Mouse (Mus musculus): ENCODE results near the gene Kdm4c. TPM values are rescaled to one million over a fixed set of nuclear protein-coding genes. Genes with fewer than 3 reads are reported as not detected.

Kdm4c gene
- polyA plus RNA-seq, 1 experiment from 2014 or later = 14.3 TPM

DNA sequence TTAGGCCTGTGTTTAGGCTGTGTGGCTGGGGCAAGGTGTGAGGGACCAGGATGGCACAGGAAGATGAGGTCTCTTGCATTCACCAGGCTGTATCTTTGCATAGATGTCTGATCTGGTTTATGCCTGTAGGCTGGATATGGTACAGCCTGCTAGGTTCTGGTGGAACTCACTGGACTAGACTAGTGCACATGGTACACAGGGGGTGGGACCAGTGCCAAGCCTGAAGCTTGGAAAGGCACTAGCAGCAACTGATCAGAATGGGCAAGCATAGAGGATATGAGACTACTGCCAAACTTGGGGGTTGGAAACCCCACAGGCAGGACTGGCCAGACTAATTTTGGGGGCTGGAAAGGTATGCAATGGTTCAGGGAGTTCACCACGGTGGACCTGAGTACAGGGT, 35.2 kb downstream of the Kdm4c start:
- no peak overlapping the region for H3K9ac ChIP-seq (ENCODE audit: low read length)
- no peaks in the 10 kb centered on the region for H3K27me3 ChIP-seq (ENCODE audit: control insufficient read depth, insufficient read depth, low read length)
- WGBS = 86% methylated on average over 1 of the region's 1 CpGs
- no peak overlapping the region for H3K4me2 ChIP-seq (ENCODE audit: low read depth, low read length, severe bottlenecking)
- DNase-seq (ENCODE audit: low spot score) (no peak), ATAC-seq (replicated peaks; ENCODE audit: low FRiP score) (no peak)
- H3K9me3 ChIP-seq (ENCODE audit: control insufficient read depth, low read length) = no peaks in the 10 kb centered on the region
- no peaks in the 10 kb centered on the region for H3K4me1 ChIP-seq (replicated peaks; ENCODE audit: control insufficient read depth, insufficient read depth, low read length)
- H3K27ac ChIP-seq (ENCODE audit: low read depth, low read length) = no peak overlapping the region
- H3K36me3 ChIP-seq (ENCODE audit: control insufficient read depth, insufficient read depth, low read length) = no peaks in the 10 kb centered on the region
- H3K4me3 ChIP-seq (ENCODE audit: low read depth, low read length) = no peak overlapping the region

- Histone ChIP-seq H3K9me3 (ENCODE audit: control insufficient read depth, low read length) (no peaks in the 10 kb centered on the region), H3K27me3 (ENCODE audit: control insufficient read depth, insufficient read depth, low read length) (no peaks in the 10 kb centered on the region), H3K4me1 (replicated peaks; ENCODE audit: control insufficient read depth, insufficient read depth, low read length) (no peaks in the 10 kb centered on the region), H3K9ac (ENCODE audit: low read length) (no peak overlapping the region), H3K4me2 (ENCODE audit: low read depth, low read length, severe bottlenecking) (no peak overlapping the region), H3K36me3 (ENCODE audit: control insufficient read depth, insufficient read depth, low read length) (no peaks in the 10 kb centered on the region), H3K4me3 (ENCODE audit: low read depth, low read length) (no peak overlapping the region), H3K27ac (ENCODE audit: low read depth, low read length) (no peak overlapping the region)
- ATAC-seq (replicated peaks; ENCODE audit: low FRiP score) (no peak), DNase-seq (ENCODE audit: low spot score) (no peak)
- 93% methylated on average over 3 of the region's 3 CpGs for WGBS
Measured at GRCm38 (mm10) chr4:74280170-74280569, 37.9 kb downstream of the Kdm4c start.

DNA sequence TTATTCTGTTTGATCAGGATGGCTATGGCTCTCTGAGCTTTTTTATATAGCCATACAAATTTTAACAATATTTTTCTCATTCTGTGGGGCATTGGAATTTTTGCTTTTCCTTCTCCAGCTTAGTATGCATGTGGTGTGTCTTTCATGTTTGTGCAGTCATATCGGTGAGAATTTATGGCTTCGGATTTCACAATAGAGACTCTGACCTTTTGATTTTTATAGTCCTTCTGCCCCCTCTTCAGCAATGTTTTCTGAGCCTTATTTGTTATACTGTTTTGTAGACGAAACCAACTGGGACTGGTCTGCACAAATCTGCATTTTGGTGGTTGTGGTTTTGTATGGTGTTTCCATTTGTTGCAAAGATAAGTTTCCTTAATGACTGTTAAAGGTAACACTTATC, 45.6 kb downstream of the Kdm4c start:
- Histone ChIP-seq H3K4me3 (ENCODE audit: low read depth, low read length) (no peak overlapping the region), H3K4me2 (ENCODE audit: low read depth, low read length, severe bottlenecking) (no peak overlapping the region), H3K4me1 (replicated peaks; ENCODE audit: control insufficient read depth, insufficient read depth, low read length) (no peaks in the 10 kb centered on the region), H3K9me3 (ENCODE audit: control insufficient read depth, low read length) (no peaks in the 10 kb centered on the region), H3K27ac (ENCODE audit: low read depth, low read length) (no peak overlapping the region), H3K36me3 (ENCODE audit: control insufficient read depth, insufficient read depth, low read length) (no peaks in the 10 kb centered on the region), H3K9ac (ENCODE audit: low read length) (no peak overlapping the region), H3K27me3 (ENCODE audit: control insufficient read depth, insufficient read depth, low read length) (no peaks in the 10 kb centered on the region)
- DNase-seq (ENCODE audit: low spot score) (no peak), ATAC-seq (replicated peaks; ENCODE audit: low FRiP score) (no peak)
- WGBS = 94% methylated on average over 3 of the region's 3 CpGs

DNA sequence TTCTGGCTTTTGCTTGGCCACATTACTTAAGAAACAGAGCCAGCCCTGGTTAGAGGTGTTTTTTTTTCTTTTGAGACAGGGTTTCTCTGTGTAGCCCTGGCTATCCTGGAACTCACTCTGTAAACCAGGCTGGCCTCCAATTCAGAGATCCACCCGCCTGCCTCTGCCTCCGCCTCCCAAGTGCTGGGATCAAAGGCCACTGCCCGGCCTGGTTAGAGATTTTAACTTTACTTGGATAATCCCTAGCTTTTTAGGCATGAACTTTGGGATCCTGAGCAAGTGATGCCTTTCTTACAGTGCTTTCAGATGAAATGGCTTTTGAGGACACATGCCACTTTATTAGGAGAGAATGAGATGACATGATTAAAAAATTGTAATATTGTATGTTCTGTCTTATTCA, 52.4 kb downstream of the Kdm4c start:
- Histone ChIP-seq H3K9me3 (ENCODE audit: control insufficient read depth, low read length) (no peaks in the 10 kb centered on the region), H3K9ac (ENCODE audit: low read length) (no peak overlapping the region), H3K4me2 (ENCODE audit: low read depth, low read length, severe bottlenecking) (no peak overlapping the region), H3K36me3 (ENCODE audit: control insufficient read depth, insufficient read depth, low read length) (no peaks in the 10 kb centered on the region), H3K27me3 (ENCODE audit: control insufficient read depth, insufficient read depth, low read length) (no peaks in the 10 kb centered on the region), H3K4me3 (ENCODE audit: low read depth, low read length) (no peak overlapping the region), H3K4me1 (replicated peaks; ENCODE audit: control insufficient read depth, insufficient read depth, low read length) (no peaks in the 10 kb centered on the region), H3K27ac (ENCODE audit: low read depth, low read length) (no peak overlapping the region)
- 68% methylated on average over 3 of the region's 3 CpGs for WGBS
- no peak for ATAC-seq (replicated peaks; ENCODE audit: low FRiP score)
- DNase-seq (ENCODE audit: low spot score) = no peak

- Histone ChIP-seq H3K36me3 (ENCODE audit: control insufficient read depth, insufficient read depth, low read length) (no peaks in the 10 kb centered on the region), H3K4me2 (ENCODE audit: low read depth, low read length, severe bottlenecking) (no peak overlapping the region), H3K9ac (ENCODE audit: low read length) (no peak overlapping the region), H3K27me3 (ENCODE audit: control insufficient read depth, insufficient read depth, low read length) (no peaks in the 10 kb centered on the region), H3K9me3 (ENCODE audit: control insufficient read depth, low read length) (no peaks in the 10 kb centered on the region), H3K4me1 (replicated peaks; ENCODE audit: control insufficient read depth, insufficient read depth, low read length) (no peaks in the 10 kb centered on the region), H3K27ac (ENCODE audit: low read depth, low read length) (no peak overlapping the region), H3K4me3 (ENCODE audit: low read depth, low read length) (no peak overlapping the region)
- ATAC-seq (replicated peaks; ENCODE audit: low FRiP score) (no peak), DNase-seq (ENCODE audit: low spot score) (no peak)
- WGBS = 95% methylated on average over 5 of the region's 5 CpGs
Measured at GRCm38 (mm10) chr4:74305315-74306105, 63.2 kb downstream of the Kdm4c start.

GRCm38 (mm10) chr4:74311135-74311534, 68.8 kb downstream of the Kdm4c start:
- H3K36me3 ChIP-seq (ENCODE audit: control insufficient read depth, insufficient read depth, low read length) = no peaks in the 10 kb centered on the region; the same call in 1 of the 2 replicates
- no peak for ATAC-seq (replicated peaks; ENCODE audit: low FRiP score)
- H3K4me2 ChIP-seq (ENCODE audit: low read depth, low read length, severe bottlenecking) = no peak overlapping the region
- no peak for DNase-seq (ENCODE audit: low spot score)
- no peak overlapping the region for H3K27ac ChIP-seq (ENCODE audit: low read depth, low read length)
- H3K27me3 ChIP-seq (ENCODE audit: control insufficient read depth, insufficient read depth, low read length) = no peaks in the 10 kb centered on the region
- 96% methylated on average over 5 of the region's 5 CpGs for WGBS
- no peaks in the 10 kb centered on the region for H3K9me3 ChIP-seq (ENCODE audit: control insufficient read depth, low read length)
- H3K9ac ChIP-seq (ENCODE audit: low read length) = no peak overlapping the region
- no peaks in the 10 kb centered on the region for H3K4me1 ChIP-seq (replicated peaks; ENCODE audit: control insufficient read depth, insufficient read depth, low read length)
- H3K4me3 ChIP-seq (ENCODE audit: low read depth, low read length) = no peak overlapping the region

- Histone ChIP-seq H3K9me3 (ENCODE audit: control insufficient read depth, low read length) (no peaks in the 10 kb centered on the region), H3K36me3 (ENCODE audit: control insufficient read depth, insufficient read depth, low read length) (no peaks in the 10 kb centered on the region; the same call in 1 of the 2 replicates), H3K27ac (ENCODE audit: low read depth, low read length) (no peak overlapping the region), H3K27me3 (ENCODE audit: control insufficient read depth, insufficient read depth, low read length) (no peaks in the 10 kb centered on the region), H3K4me1 (replicated peaks; ENCODE audit: control insufficient read depth, insufficient read depth, low read length) (no peaks in the 10 kb centered on the region), H3K4me3 (ENCODE audit: low read depth, low read length) (no peak overlapping the region), H3K9ac (ENCODE audit: low read length) (no peak overlapping the region), H3K4me2 (ENCODE audit: low read depth, low read length, severe bottlenecking) (no peak overlapping the region)
- no peak for ATAC-seq (replicated peaks; ENCODE audit: low FRiP score)
- WGBS = 97% methylated on average over 2 of the region's 2 CpGs
- no peak for DNase-seq (ENCODE audit: low spot score)
Measured at GRCm38 (mm10) chr4:74312858-74313257, 70.6 kb downstream of the Kdm4c start.

DNA sequence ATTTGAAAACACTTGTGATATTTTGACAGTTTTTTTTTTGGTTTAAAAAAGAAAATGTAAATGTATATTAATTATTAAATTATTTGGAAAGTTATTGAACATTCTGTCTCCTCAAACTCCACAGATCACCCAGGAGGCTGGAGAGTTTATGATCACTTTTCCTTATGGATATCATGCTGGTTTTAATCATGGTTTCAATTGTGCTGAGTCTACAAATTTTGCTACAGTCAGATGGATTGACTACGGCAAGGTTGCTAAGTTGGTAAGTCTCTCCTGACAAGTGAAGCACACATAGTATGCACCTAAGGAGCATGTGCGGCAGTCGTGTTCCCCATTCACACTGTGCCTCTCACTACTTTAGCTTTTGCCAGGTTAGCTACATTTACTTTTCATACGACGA, 73.1 kb downstream of the Kdm4c start:
- H3K9me3 ChIP-seq (ENCODE audit: control insufficient read depth, low read length) = no peaks in the 10 kb centered on the region
- H3K27ac ChIP-seq (ENCODE audit: low read depth, low read length) = no peak overlapping the region
- H3K4me1 ChIP-seq (replicated peaks; ENCODE audit: control insufficient read depth, insufficient read depth, low read length) = no peaks in the 10 kb centered on the region
- ATAC-seq (replicated peaks; ENCODE audit: low FRiP score) = no peak
- H3K4me2 ChIP-seq (ENCODE audit: low read depth, low read length, severe bottlenecking) = no peak overlapping the region
- no peak for DNase-seq (ENCODE audit: low spot score)
- no peak overlapping the region for H3K4me3 ChIP-seq (ENCODE audit: low read depth, low read length)
- no peak overlapping the region for H3K9ac ChIP-seq (ENCODE audit: low read length)
- H3K27me3 ChIP-seq (ENCODE audit: control insufficient read depth, insufficient read depth, low read length) = no peaks in the 10 kb centered on the region
- WGBS = 94% methylated on average over 5 of the region's 5 CpGs
- no peaks in the 10 kb centered on the region; the same call in 1 of the 2 replicates for H3K36me3 ChIP-seq (ENCODE audit: control insufficient read depth, insufficient read depth, low read length)

DNA sequence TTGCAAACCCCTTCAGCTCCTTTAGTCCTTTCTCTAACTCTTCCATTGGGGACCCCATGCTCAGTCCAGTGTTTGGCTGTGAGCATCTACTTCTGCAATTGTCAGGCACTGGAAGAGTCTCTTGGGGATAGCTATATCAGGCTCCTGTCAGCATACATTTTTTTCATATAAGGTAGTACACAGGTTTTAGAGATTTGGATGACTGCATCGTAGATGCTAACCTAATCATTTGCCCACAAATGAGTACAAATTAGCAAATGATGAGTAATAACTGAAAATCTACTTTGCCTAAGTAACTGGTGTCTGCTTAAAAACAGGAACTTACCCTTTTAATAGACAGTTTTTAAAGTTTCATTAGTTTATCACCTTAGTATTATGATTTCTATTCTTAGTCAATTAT, 77.0 kb downstream of the Kdm4c start:
- no peak overlapping the region for H3K9ac ChIP-seq (ENCODE audit: low read length)
- 97% methylated on average over 1 of the region's 1 CpGs for WGBS
- H3K4me3 ChIP-seq (ENCODE audit: low read depth, low read length) = no peak overlapping the region
- no peak for ATAC-seq (replicated peaks; ENCODE audit: low FRiP score)
- H3K4me2 ChIP-seq (ENCODE audit: low read depth, low read length, severe bottlenecking) = no peak overlapping the region
- no peaks in the 10 kb centered on the region; the same call in 1 of the 2 replicates for H3K36me3 ChIP-seq (ENCODE audit: control insufficient read depth, insufficient read depth, low read length)
- no peak overlapping the region for H3K27ac ChIP-seq (ENCODE audit: low read depth, low read length)
- DNase-seq (ENCODE audit: low spot score) = no peak
- no peaks in the 10 kb centered on the region for H3K27me3 ChIP-seq (ENCODE audit: control insufficient read depth, insufficient read depth, low read length)
- no peaks in the 10 kb centered on the region for H3K4me1 ChIP-seq (replicated peaks; ENCODE audit: control insufficient read depth, insufficient read depth, low read length)
- no peaks in the 10 kb centered on the region for H3K9me3 ChIP-seq (ENCODE audit: control insufficient read depth, low read length)

All from forebrain, embryonic 11.5 days (tissue).